Mouse (Mus musculus): Measurements from ENCODE around the gene Aoc1. TPM values are rescaled to one million over a fixed set of nuclear protein-coding genes. Genes with fewer than 3 reads are reported as not detected.
A peak's percentile ranks its signal among the peaks of the same experiment; 100 is the strongest.

Aoc1 gene
- 2.5 and 2.8 TPM in 2 replicates for polyA plus RNA-seq (2014; fragmentation: Nextera tagmentation; extraction: Ambion mirVana)

DNA sequence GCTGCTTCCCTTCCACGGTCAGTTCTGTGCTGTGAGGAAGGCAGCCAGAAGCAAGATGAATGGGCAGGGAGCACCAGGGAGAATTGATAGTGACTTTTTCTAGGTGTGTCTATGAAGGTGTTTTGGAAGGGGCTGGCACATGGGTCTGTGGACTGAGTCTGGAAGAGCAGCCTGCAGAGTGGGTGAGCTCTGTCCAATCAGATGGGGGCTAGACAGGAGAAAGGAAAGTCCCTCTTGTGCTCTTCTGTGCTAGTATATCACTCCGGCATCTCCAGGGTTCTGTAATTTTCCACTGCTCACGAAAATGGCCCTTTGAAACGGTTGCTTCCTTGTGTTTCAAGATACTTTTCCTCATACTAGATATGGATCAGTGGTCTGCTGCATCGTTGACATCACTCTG is at the start of gene Aoc1:
Aoc1 (plus strand) TSS at position 301 of the 400 bp plus-strand sequence.
- ATAC-seq (replicated peaks; ENCODE audit: low FRiP score, low TSS enrichment, low read depth), result no peak
- no peak within 1 kb of the TSS for H3K27ac ChIP-seq (ENCODE audit: low read depth)

DNA sequence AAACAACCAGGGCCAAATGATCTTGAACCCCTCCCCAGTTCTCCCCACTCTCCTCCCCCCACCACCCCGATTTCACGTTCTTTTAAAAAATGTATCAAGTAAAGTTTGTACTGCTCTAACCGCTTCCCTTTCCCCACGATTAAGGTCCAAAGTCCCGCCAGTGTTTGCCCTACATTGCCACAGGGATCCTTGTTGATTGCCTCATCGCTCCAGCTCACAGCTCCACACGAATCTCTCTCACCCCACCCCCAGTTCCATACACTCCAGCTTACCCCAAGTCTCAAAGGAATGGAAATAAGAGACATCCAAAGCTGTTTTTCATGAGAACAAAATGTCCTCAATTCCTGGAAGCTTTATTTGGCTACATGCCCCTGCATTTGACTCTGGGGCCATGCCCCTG is 47.7 kb upstream of the Aoc1 start:
- ATAC-seq (replicated peaks; ENCODE audit: low FRiP score, low TSS enrichment, low read depth) (peak; percentile 81), DNase-seq (ENCODE audit: low spot score) (peak; percentile 53)
- 58% methylated on average over 7 of the region's 7 CpGs for WGBS
- no peak overlapping the region for H3K4me3 ChIP-seq (ENCODE audit: low read depth, low read length)
- no peaks in the 10 kb centered on the region for H3K36me3 ChIP-seq (ENCODE audit: control insufficient read depth, insufficient read depth, low read length)
- no peak overlapping the region for H3K27ac ChIP-seq (ENCODE audit: low read depth)
- H3K4me2 ChIP-seq (ENCODE audit: low read length), result 0 out of 2 replicates have a peak overlapping the region, but pooled peaks have one; percentile 1
- no peaks in the 10 kb centered on the region for H3K27me3 ChIP-seq (replicated peaks; ENCODE audit: control insufficient read depth, insufficient read depth, low read length)
- H3K9ac ChIP-seq (ENCODE audit: low read length), result no peak overlapping the region
- peaks cover 2% of the 10 kb centered on the region; the same call in 1 of the 2 replicates for H3K4me1 ChIP-seq (replicated peaks; ENCODE audit: control insufficient read depth, insufficient read depth, low read length)
- no peaks in the 10 kb centered on the region for H3K9me3 ChIP-seq (ENCODE audit: control insufficient read depth, low read length)

More for the DNA sequence above, at the start of gene Aoc1:
- H3K9ac ChIP-seq (ENCODE audit: low read length), result no peak within 1 kb of the TSS
- H3K36me3 ChIP-seq (ENCODE audit: control insufficient read depth, insufficient read depth, low read length), result no peaks in the 10 kb centered on the region
- no peaks in the 10 kb centered on the region for H3K27me3 ChIP-seq (replicated peaks; ENCODE audit: control insufficient read depth, insufficient read depth, low read length)
- H3K4me2 ChIP-seq (ENCODE audit: low read length), result no peak within 1 kb of the TSS
- 80% methylated on average over 5 of the region's 5 CpGs for WGBS
- H3K4me1 ChIP-seq (replicated peaks; ENCODE audit: control insufficient read depth, insufficient read depth, low read length), result no peaks in the 10 kb centered on the region
- H3K4me3 ChIP-seq (ENCODE audit: low read depth, low read length), result no peak within 1 kb of the TSS
- no peak for DNase-seq (ENCODE audit: low spot score)
- H3K9me3 ChIP-seq (ENCODE audit: control insufficient read depth, low read length), result no peaks in the 10 kb centered on the region

DNA sequence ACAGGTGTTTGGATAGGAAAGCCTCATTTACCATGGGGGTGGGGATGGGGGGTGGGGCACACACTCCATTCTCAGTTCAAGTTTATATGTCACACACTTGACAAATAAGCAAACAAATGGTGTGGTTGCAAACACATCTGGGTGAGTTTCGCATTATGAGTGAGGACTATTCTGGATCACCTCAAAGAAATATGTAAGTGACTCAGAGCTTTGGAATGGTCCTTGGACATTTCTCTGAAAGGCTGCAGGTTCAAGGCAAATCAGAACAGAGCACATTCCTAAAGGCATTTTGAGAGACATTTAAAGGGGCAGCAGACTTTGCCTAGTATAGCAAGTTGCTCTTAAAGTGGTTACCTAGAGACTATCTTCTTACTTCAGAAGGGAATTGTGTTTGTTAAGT is 43.7 kb upstream of the Aoc1 start:
- Histone ChIP-seq H3K4me3 (ENCODE audit: low read depth, low read length) (no peak overlapping the region), H3K36me3 (ENCODE audit: control insufficient read depth, insufficient read depth, low read length) (peaks cover 16% of the 10 kb centered on the region), H3K9ac (ENCODE audit: low read length) (no peak overlapping the region), H3K27ac (ENCODE audit: low read depth) (no peak overlapping the region), H3K9me3 (ENCODE audit: control insufficient read depth, low read length) (peaks cover 5% of the 10 kb centered on the region; the same call in 1 of the 2 replicates), H3K4me2 (ENCODE audit: low read length) (no peak overlapping the region), H3K27me3 (replicated peaks; ENCODE audit: control insufficient read depth, insufficient read depth, low read length) (no peaks in the 10 kb centered on the region), H3K4me1 (replicated peaks; ENCODE audit: control insufficient read depth, insufficient read depth, low read length) (peaks cover 2% of the 10 kb centered on the region; the same call in 1 of the 2 replicates)
- ATAC-seq (replicated peaks; ENCODE audit: low FRiP score, low TSS enrichment, low read depth) (no peak), DNase-seq (ENCODE audit: low spot score) (peak; percentile 21)
- WGBS, result 45% methylated on average over 1 of the region's 1 CpGs

DNA sequence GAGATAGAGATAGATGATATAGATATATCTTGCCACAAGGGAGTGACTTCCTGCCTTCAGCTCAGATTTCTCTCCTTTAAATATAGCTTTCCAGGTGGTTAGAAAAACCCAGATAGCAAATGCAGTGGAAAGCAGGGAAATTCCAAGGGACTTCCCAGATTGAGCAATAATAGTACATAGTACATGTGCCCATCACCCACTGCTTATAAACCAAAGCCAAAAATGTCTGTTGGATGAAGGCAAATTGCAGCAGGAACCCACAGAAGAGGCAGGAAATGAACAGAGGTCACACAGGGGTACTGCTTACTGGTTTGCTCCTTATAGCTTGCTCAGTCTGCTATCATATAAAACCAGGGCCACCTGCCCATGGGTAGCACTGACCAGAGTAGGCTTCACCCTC is 43.0 kb upstream of the Aoc1 start:
- no peak overlapping the region for H3K9ac ChIP-seq (ENCODE audit: low read length)
- no peaks in the 10 kb centered on the region; the same call in 1 of the 2 replicates for H3K4me1 ChIP-seq (replicated peaks; ENCODE audit: control insufficient read depth, insufficient read depth, low read length)
- ATAC-seq (replicated peaks; ENCODE audit: low FRiP score, low TSS enrichment, low read depth) (no peak), DNase-seq (ENCODE audit: low spot score) (peak; percentile 49)
- H3K27ac ChIP-seq (ENCODE audit: low read depth), result no peak overlapping the region
- peaks cover 5% of the 10 kb centered on the region; the same call in 1 of the 2 replicates for H3K9me3 ChIP-seq (ENCODE audit: control insufficient read depth, low read length)
- H3K4me2 ChIP-seq (ENCODE audit: low read length), result no peak overlapping the region
- no peaks in the 10 kb centered on the region for H3K27me3 ChIP-seq (replicated peaks; ENCODE audit: control insufficient read depth, insufficient read depth, low read length)
- no peak overlapping the region for H3K4me3 ChIP-seq (ENCODE audit: low read depth, low read length)
- peaks cover 23% of the 10 kb centered on the region for H3K36me3 ChIP-seq (ENCODE audit: control insufficient read depth, insufficient read depth, low read length)

DNA sequence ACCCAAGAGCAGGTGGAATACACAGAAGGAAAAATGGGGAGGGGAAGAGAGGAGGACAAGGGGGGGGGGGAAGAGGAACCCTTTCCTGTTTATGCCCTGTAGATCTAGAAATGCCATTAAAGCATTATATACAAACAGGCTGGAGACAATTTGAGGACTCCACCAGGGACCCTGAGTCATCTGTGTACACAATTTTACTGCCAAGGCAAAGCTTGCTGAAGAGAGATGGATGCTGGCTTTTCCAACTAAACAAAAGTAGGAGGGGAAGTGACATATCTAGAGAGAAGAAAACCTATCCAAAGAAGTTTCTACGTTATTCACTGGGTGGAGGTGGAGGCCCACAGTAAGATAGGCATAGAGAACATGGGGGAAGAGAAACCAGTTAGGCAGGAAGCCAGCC is 42.5 kb upstream of the Aoc1 start:
- ATAC-seq (replicated peaks; ENCODE audit: low FRiP score, low TSS enrichment, low read depth) (no peak), DNase-seq (ENCODE audit: low spot score) (peak; percentile 38)
- 37% methylated on average over 1 of the region's 1 CpGs for WGBS
- no peak overlapping the region for H3K4me2 ChIP-seq (ENCODE audit: low read length)
- no peaks in the 10 kb centered on the region for H3K27me3 ChIP-seq (replicated peaks; ENCODE audit: control insufficient read depth, insufficient read depth, low read length)
- H3K27ac ChIP-seq (ENCODE audit: low read depth), result no peak overlapping the region
- peaks cover 5% of the 10 kb centered on the region; the same call in 1 of the 2 replicates for H3K9me3 ChIP-seq (ENCODE audit: control insufficient read depth, low read length)
- peaks cover 28% of the 10 kb centered on the region for H3K36me3 ChIP-seq (ENCODE audit: control insufficient read depth, insufficient read depth, low read length)
- H3K9ac ChIP-seq (ENCODE audit: low read length), result no peak overlapping the region
- no peaks in the 10 kb centered on the region for H3K4me1 ChIP-seq (replicated peaks; ENCODE audit: control insufficient read depth, insufficient read depth, low read length)
- H3K4me3 ChIP-seq (ENCODE audit: low read depth, low read length), result no peak overlapping the region

DNA sequence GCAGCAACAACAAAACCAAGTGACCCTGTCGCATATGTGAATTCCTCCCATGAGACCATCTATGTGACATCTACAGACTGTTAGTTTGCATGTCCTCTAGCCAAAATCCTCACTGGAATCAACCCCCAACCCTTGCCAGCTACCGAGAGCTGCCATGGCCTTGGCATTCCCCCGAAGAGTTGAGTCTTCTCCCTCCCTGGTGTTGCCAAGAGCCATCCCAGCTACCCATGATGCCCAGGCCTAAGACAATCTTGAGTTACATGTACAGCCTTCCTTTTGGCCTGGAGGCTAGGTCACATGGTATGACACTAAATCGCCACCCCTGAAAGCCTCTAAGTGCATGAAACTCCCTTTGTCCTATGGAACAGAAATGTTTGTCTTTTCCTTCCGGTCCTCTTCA is 41.6 kb upstream of the Aoc1 start:
- DNase-seq (ENCODE audit: low spot score) (peak; percentile 48), ATAC-seq (replicated peaks; ENCODE audit: low FRiP score, low TSS enrichment, low read depth) (no peak)
- H3K27me3 ChIP-seq (replicated peaks; ENCODE audit: control insufficient read depth, insufficient read depth, low read length), result no peaks in the 10 kb centered on the region
- no peak overlapping the region for H3K9ac ChIP-seq (ENCODE audit: low read length)
- H3K4me3 ChIP-seq (ENCODE audit: low read depth, low read length), result no peak overlapping the region
- H3K36me3 ChIP-seq (ENCODE audit: control insufficient read depth, insufficient read depth, low read length), result peaks cover 37% of the 10 kb centered on the region
- peaks cover 5% of the 10 kb centered on the region; the same call in 1 of the 2 replicates for H3K9me3 ChIP-seq (ENCODE audit: control insufficient read depth, low read length)
- H3K27ac ChIP-seq (ENCODE audit: low read depth), result no peak overlapping the region
- H3K4me2 ChIP-seq (ENCODE audit: low read length), result no peak overlapping the region
- no peaks in the 10 kb centered on the region for H3K4me1 ChIP-seq (replicated peaks; ENCODE audit: control insufficient read depth, insufficient read depth, low read length)
- WGBS, result 85% methylated on average over 5 of the region's 5 CpGs

DNA sequence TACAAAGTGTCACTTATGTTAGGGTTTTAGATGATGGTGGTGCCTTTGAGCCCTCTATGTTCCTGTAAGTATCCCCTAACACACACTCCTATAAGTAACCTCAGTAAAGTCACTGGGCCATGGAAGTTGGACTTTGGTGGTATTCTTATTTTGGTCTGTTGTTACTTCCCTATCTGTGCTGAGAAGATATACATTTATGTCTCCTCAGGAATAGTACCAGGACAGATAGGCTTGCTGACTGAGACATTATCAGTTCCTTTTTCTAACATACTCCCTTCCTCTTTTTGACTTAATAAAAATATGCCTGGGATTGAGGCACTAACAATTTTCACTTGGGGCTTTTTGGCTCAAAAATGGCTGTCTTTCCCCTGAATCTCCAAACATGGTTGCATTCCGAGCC is 40.3 kb upstream of the Aoc1 start:
- ATAC-seq (replicated peaks; ENCODE audit: low FRiP score, low TSS enrichment, low read depth) (no peak), DNase-seq (ENCODE audit: low spot score) (peak; percentile 13)
- no peak overlapping the region for H3K9ac ChIP-seq (ENCODE audit: low read length)
- peaks cover 49% of the 10 kb centered on the region for H3K36me3 ChIP-seq (ENCODE audit: control insufficient read depth, insufficient read depth, low read length)
- no peak overlapping the region for H3K4me3 ChIP-seq (ENCODE audit: low read depth, low read length)
- H3K4me2 ChIP-seq (ENCODE audit: low read length), result no peak overlapping the region
- H3K9me3 ChIP-seq (ENCODE audit: control insufficient read depth, low read length), result peaks cover 5% of the 10 kb centered on the region; the same call in 1 of the 2 replicates
- WGBS, result 97% methylated on average over 1 of the region's 1 CpGs
- H3K4me1 ChIP-seq (replicated peaks; ENCODE audit: control insufficient read depth, insufficient read depth, low read length), result no peaks in the 10 kb centered on the region
- H3K27me3 ChIP-seq (replicated peaks; ENCODE audit: control insufficient read depth, insufficient read depth, low read length), result no peaks in the 10 kb centered on the region
- H3K27ac ChIP-seq (ENCODE audit: low read depth), result no peak overlapping the region

DNA sequence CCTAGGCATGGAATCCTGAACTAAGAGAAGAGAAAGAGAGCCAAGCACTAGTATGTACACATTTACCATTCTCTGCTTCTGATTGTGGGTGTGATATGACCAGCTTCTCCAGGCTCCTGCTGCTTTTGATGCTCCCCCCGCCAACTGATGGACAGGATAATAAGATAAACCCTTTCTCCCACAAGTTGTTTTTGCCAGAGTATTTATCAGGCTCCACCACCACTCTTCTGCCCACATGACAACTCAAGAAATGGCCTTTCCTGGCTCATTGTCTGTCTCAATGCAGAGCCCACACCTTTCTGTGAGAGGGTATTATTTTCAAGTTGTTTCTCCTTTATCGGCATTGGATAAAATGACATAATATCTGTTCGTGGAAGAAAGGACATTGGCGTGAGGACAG is 39.2 kb upstream of the Aoc1 start:
- no peak for ATAC-seq (replicated peaks; ENCODE audit: low FRiP score, low TSS enrichment, low read depth)
- H3K4me1 ChIP-seq (replicated peaks; ENCODE audit: control insufficient read depth, insufficient read depth, low read length), result 0 out of 2 replicates have a peak, but pooled peaks cover 6% of the 10 kb centered on the region
- H3K27ac ChIP-seq (ENCODE audit: low read depth), result no peak overlapping the region
- 96% methylated on average over 4 of the region's 4 CpGs for WGBS
- H3K9ac ChIP-seq (ENCODE audit: low read length), result no peak overlapping the region
- no peak overlapping the region for H3K4me3 ChIP-seq (ENCODE audit: low read depth, low read length)
- DNase-seq (ENCODE audit: low spot score), result peak; percentile 27
- H3K4me2 ChIP-seq (ENCODE audit: low read length), result no peak overlapping the region
- H3K36me3 ChIP-seq (ENCODE audit: control insufficient read depth, insufficient read depth, low read length), result peaks cover 56% of the 10 kb centered on the region
- no peaks in the 10 kb centered on the region for H3K27me3 ChIP-seq (replicated peaks; ENCODE audit: control insufficient read depth, insufficient read depth, low read length)
- peaks cover 5% of the 10 kb centered on the region; the same call in 1 of the 2 replicates for H3K9me3 ChIP-seq (ENCODE audit: control insufficient read depth, low read length)

DNA sequence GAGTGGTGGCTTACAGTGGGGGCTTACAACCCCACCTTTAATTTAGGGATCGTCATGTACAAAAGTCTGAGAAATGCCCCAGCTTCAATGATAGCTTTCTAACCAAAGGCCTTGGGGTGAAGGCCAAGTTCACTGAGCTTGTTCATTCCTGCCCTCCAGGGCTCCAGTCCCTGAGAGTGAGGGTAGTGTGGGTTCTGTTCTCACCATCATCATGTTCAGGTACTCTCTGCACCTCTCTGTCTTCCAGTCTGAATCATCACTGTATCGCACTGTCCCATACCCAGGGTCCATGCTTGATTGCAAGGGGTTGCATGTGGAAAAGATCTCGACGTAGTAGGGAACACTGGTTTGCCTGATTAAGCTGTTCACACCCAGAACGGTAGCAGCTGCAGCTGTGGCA is 37.5 kb upstream of the Aoc1 start:
- DNase-seq (ENCODE audit: low spot score) (no peak), ATAC-seq (replicated peaks; ENCODE audit: low FRiP score, low TSS enrichment, low read depth) (no peak)
- Histone ChIP-seq H3K9ac (ENCODE audit: low read length) (no peak overlapping the region), H3K27me3 (replicated peaks; ENCODE audit: control insufficient read depth, insufficient read depth, low read length) (no peaks in the 10 kb centered on the region), H3K36me3 (ENCODE audit: control insufficient read depth, insufficient read depth, low read length) (peaks cover 56% of the 10 kb centered on the region), H3K4me3 (ENCODE audit: low read depth, low read length) (no peak overlapping the region), H3K27ac (ENCODE audit: low read depth) (no peak overlapping the region), H3K4me1 (replicated peaks; ENCODE audit: control insufficient read depth, insufficient read depth, low read length) (peaks cover 22% of the 10 kb centered on the region), H3K9me3 (ENCODE audit: control insufficient read depth, low read length) (peaks cover 5% of the 10 kb centered on the region; the same call in 1 of the 2 replicates), H3K4me2 (ENCODE audit: low read length) (no peak overlapping the region)
- 87% methylated on average over 5 of the region's 5 CpGs for WGBS

Data from intestine, embryonic 14.5 days (tissue).